Mouse (Mus musculus) cerebellum, adult 18-20 months (tissue): ENCODE data around the gene Tmem269.
A peak's percentile ranks its signal among the peaks of the same experiment; 100 is the strongest.

Source experiments
- DNase-seq, 2 experiments: peaks; one replicate each; pipeline ENCODE4 v3.0.0; 2021

The Tmem269 gene

GRCm38 (mm10) chr4:119234348-119234747 is 16.3 kb upstream of the Tmem269 start:
- no peak for DNase-seq

DNA sequence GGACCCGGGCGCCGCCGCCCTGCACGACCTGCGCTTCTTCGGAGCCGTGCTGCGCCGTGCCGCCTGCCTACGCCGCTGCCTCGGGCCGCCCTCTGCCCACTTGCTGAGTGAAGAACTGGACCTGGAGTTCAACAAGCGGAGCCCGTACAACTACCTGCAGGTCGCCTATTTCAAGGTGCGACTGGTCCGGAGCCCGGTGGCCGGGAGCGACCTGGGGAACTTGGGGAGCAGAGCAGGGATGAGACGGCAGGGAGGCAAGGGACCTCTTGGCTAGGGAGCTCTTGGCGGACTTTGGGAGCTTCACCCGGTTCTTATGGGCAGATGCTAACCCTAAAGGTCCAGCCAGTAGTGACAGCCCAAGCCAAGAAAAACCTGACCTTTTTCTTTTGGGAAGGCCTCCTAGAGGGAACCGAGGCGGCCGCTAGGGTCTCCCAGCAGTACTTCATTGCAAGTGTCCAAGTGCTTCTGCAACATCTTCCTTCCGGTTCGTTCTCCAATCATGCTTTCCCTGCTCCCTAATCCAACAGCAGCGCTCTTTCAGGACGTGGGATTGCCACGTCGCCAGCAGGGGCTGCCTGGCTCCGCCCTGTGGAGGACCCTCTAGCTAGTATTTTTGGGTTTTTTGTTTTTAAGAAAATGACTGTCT is 15.4 kb upstream of the Tmem269 start:
- DNase-seq = peak in 1 of 2 experiments; percentile 46

GRCm38 (mm10) chr4:119232410-119233255 is 14.6 kb upstream of the Tmem269 start, which contains the start of the genes AU022252 and P3h1:
Gene AU022252, minus strand, starts transcription at chr4:119232712.
Gene P3h1, plus strand, starts transcription at chr4:119232915.
- DNase-seq = peak; percentile 99 to 100

DNA sequence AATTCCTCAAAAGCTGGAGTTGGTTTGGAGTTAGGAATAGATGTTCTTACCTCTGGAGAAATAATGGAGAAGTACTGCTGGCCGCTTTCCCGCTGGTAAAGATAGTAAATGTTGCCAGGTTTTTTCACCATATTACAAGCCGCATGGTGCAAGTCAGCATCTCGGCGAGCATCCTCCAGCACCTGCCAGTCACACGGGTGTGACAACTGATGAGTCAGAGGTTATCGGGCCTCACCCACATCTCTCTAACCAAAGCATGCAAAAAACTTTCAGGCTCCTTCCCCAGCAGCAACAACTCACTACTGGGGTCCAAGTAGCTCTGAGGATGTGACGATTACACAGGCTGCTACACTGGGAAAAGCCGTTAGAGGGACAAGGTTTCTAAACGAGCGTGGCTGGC is 8.7 kb upstream of the Tmem269 start:
- no peak for DNase-seq

DNA sequence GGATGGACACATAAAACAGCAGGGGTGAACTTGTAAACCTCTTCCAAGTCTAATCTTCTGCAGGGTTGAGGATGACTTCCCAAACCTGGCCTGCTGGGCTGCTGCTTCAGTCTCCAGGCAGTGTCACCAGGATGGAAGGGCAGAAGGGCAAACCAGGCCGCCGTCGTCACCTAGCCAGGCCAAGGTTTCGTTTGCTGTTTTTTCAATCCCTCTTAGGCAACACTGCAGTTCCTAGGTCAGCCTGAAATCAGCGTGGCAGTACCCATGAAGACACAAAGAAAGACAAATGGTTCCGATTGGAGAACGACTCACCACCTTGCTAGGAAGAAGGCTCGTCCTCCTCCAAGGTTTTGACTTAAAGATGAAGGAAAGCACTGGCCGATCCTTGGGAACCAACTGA is 7.7 kb upstream of the Tmem269 start:
- DNase-seq = no peak

DNA sequence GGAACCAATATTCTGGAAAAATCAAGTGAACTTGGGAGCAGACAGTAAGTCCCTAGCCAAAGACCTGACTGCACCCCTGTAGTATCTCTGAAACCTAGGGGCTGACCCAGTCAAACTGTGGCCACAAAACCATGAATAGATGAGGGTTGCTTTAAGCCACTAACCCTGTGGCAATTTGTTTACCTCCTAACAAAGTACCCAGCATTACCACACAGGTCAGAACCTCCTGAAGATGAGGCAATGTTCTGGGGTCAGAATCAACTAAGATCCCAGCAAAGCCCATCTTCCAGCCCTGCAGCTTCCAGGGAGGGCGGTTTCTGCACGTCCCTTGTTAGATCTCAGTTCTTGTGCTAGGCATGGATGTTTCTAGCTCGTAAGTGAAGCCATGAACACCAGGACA is 6.5 kb upstream of the Tmem269 start:
- no peak for DNase-seq

GRCm38 (mm10) chr4:119223696-119224095 is 5.7 kb upstream of the Tmem269 start:
- DNase-seq = peak; percentile 31 to 38

- no peak for DNase-seq
Measured at GRCm38 (mm10) chr4:119216667-119217066, 1.4 kb downstream of the Tmem269 start.

- DNase-seq = peak; percentile 42 to 49
Measured at GRCm38 (mm10) chr4:119204672-119205071, 13.3 kb downstream of the Tmem269 start.

- peak in 1 of 2 experiments; percentile 10 for DNase-seq
Measured at GRCm38 (mm10) chr4:119198105-119198504, 19.9 kb downstream of the Tmem269 start.

DNA sequence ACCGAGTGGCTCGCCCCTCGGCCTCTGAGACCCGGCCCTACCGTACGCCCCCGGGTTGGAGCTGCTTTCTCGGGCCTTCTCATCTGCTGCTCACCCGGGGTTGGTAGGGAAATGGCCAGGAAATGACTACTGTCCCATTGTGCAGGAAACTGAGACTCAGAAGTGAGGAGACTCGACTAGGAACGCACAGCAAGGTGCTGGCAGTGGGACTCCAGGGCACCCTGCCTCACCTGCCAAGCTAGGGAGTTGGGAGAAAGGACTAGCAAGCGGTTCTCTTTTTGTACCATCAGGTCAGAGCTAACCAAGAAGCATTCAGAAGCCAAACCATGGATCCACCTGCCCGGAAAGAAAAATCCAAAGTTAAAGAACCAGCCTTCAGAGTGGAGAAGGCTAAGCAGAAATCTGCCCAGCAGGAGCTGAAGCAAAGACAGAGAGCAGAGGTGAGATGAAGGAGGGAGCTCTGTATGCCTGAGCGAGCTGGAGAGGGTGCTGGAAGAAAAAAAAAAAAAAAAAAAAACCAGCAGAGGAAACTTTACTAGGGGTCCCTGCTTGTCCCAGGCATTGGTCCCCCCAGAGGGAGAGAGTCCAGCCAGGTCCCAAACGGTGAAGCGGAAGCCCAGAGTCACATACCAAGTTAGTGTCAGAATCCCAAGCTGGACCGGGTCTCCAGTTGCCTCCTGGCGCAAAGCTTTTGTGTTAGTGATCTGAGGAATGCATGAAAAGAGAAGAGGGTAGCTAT is 22.3 kb downstream of the Tmem269 start:
- DNase-seq = peak in 1 of 2 experiments; percentile 22

DNA sequence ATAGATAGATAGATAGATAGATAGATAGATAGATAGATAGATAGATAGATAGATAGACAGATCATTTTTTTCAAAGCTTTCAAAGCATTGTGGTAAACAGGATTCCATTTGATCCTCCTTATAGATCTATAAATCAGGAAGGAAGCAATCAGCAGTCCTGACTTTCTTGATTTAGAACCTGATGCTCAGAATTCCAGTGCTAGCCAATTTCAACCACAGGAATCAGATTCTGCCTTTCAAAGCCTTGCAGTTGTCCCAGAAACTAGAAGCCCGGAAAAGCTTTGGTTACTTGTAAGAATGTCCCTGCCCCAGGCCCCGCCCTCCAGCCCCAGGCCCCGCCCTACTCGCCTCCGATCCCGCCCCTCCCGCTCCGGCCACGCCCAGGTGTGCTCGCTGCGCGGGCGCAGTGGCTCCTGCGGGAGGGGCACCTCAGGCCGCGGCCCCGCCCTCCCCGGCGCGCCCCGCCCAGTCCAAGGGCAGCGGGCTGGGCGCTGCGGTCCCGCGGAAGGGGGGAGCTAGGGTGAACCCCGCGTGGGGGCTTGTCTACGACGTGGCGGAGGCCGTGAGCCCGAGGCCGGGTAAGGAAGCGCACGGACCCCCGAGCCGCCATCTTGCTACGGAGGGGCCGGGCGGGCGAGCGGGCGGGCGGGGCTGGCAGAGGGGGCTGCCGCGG is 23.0 kb downstream of the Tmem269 start, which contains the start of gene Svbp:
Gene Svbp (plus strand): TSS at position 398 of the 673 bp plus-strand sequence.
- peak; percentile 81 to 90 for DNase-seq

GRCm38 (mm10) chr4:119192757-119193156 is 25.3 kb downstream of the Tmem269 start:
- DNase-seq = no peak

- DNase-seq = no peak
Measured at GRCm38 (mm10) chr4:119191273-119191672, 26.7 kb downstream of the Tmem269 start.

GRCm38 (mm10) chr4:119190618-119191017 is 27.4 kb downstream of the Tmem269 start:
- no peak for DNase-seq

- no peak for DNase-seq
Measured at GRCm38 (mm10) chr4:119189864-119190263, 28.2 kb downstream of the Tmem269 start, which contains the start of gene Ermap. Gene Ermap, minus strand, starts transcription at chr4:119190011.

DNA sequence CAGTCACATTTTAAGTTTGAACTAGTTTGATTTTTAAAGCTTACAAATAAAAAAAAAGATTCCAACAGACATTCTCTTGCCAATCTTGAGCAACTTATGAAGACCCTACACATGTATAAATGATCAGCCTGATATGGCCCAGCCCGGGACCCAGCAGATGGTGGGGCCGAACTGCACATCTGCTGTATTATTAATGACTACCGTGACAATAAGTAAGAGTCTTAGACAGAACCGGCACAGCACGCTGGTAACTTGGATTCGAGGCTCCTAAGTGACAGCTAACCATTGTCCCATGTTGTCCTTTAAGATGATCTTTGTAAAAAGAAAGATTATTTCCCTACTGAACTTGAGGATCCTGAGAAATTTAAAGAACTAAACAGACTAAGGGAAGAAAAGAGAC is 28.6 kb downstream of the Tmem269 start:
- no peak for DNase-seq

GRCm38 (mm10) chr4:119188060-119188785 is 29.8 kb downstream of the Tmem269 start:
- no peak for DNase-seq

DNA sequence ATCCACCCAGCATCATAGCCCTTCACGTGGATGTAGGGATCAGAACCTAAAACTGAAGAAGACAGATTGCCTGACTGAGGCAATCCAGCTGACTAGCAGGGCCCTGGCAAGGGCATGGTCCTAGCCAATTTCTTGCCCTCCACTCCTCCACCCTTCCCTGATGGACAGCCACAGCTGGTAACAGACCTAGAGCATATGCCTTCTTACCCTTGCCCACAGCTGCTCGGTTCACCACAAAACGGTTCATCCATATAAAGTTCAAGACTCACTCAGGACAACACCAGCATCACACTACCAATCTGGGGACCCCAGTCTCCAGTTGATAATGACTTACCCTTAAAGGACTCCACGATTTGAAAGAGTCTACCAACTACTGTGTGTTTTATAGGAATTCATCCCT is 32.2 kb downstream of the Tmem269 start:
- DNase-seq = no peak

DNA sequence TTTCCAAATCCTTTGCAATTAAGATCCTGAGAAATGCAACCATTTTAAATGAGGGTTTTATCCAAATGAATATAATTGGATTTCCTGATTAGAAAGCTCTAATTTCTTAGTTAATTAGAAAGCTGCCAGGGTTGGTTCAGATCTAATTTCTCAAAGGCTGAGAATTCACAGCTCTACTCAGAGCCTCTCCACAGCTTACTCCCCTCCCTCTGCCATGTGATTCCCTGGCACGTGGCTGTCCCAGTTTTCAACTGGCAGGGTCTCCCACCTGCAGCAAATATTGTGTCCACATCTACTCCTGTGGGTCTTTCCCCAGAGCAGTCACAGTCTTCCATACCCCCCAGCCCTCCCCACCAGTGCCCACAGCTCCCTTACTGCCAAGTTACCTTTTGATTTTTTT is 34.5 kb downstream of the Tmem269 start:
- DNase-seq = no peak

- no peak for DNase-seq
Measured at GRCm38 (mm10) chr4:119181456-119181855, 36.6 kb downstream of the Tmem269 start.
